Mouse (Mus musculus) heart, embryonic 12.5 days (tissue): Measurements from ENCODE around the gene Bnip3. TPM values are rescaled to one million over a fixed set of nuclear protein-coding genes. Genes with fewer than 3 reads are reported as not detected.

ENCODE experiments used
- ATAC-seq: fragments of 200-750 bp; cut with Nextera tagmentation; 2 replicates; pipeline ENCODE4 v1.8.0; 2017; ENCODE audit warnings: moderate TSS enrichment, moderate library complexity; ENCODE audit not compliant: insufficient number of reproducible peaks, low FRiP score
- H3K27ac ChIP-seq: fragments of 300-500 bp; sonication (generic); 2 replicates; pipeline ENCODE4 v1.5.1; 2016; ENCODE audit warnings: mild to moderate bottlenecking, moderate library complexity; ENCODE audit not compliant: poor library complexity, severe bottlenecking
- H3K27me3 ChIP-seq: fragments of 300-500 bp; sonication (generic); replicated peaks from 2 replicates; pipeline ENCODE4 v1.6.1; 2016; ENCODE audit warnings: mild to moderate bottlenecking, moderate library complexity
- H3K36me3 ChIP-seq: fragments of 300-500 bp; sonication (generic); 2 replicates; pipeline ENCODE4 v1.6.1; 2016; ENCODE audit warnings: mild to moderate bottlenecking, moderate library complexity
- H3K4me1 ChIP-seq: fragments of 300-500 bp; sonication (generic); replicated peaks from 2 replicates; pipeline ENCODE4 v1.6.1; 2016; ENCODE audit warnings: mild to moderate bottlenecking
- H3K4me2 ChIP-seq: fragments of 300-500 bp; sonication (generic); 2 replicates; pipeline ENCODE4 v1.6.1; 2016; ENCODE audit warnings: mild to moderate bottlenecking, moderate library complexity
- H3K4me3 ChIP-seq: fragments of 300-500 bp; sonication (generic); 2 replicates; pipeline ENCODE4 v1.5.1; 2016; ENCODE audit warnings: mild to moderate bottlenecking
- H3K9ac ChIP-seq: fragments of 300-500 bp; sonication (generic); 2 replicates; pipeline ENCODE4 v1.6.1; 2016; ENCODE audit warnings: mild to moderate bottlenecking, moderate library complexity
- H3K9me3 ChIP-seq: fragments of 300-500 bp; sonication (generic); replicated peaks from 2 replicates; pipeline ENCODE4 v1.6.1; 2016; ENCODE audit warnings: mild to moderate bottlenecking, moderate library complexity
- WGBS: fragments of 180-500 bp; shearing (Covaris S2); methylation state at CpG from one replicate; pipeline ENCODE4 v1.1.7; 2016; 5-methylcytosine and 5-hydroxymethylcytosine counted together
- polyA plus RNA-seq: library from polyadenylated mRNA; unstranded; fragments of >200 nt; fragmentation: Nextera tagmentation; extraction: Ambion mirVana; gene quantifications from 2 replicates; pipeline ENCODE4 v1.2.1, GENCODE M21; 2016

Gene Bnip3
- 310 and 311 TPM in 2 replicates for polyA plus RNA-seq

- H3K27me3 ChIP-seq: no peaks in the 10 kb centered on the region
- under 1% methylated on average over 66 of the region's 66 CpGs for WGBS
- peak within 1 kb of the TSS; percentile 72 for H3K4me2 ChIP-seq
- H3K36me3 ChIP-seq: no peaks in the 10 kb centered on the region
- no peaks in the 10 kb centered on the region for H3K9me3 ChIP-seq
- peak within 1 kb of the TSS; percentile 97 for H3K9ac ChIP-seq
- H3K27ac ChIP-seq: peak within 1 kb of the TSS; percentile 87
- H3K4me3 ChIP-seq: peak within 1 kb of the TSS; percentile 90
- peak; percentile 93 for ATAC-seq
- peaks cover 41% of the 10 kb centered on the region for H3K4me1 ChIP-seq
Measured at GRCm38 (mm10) chr7:138909277-138910192, at the start of gene Bnip3. Gene Bnip3 (minus strand): TSS chr7:138909519.

GRCm38 (mm10) chr7:138957106-138957505, 47.8 kb upstream of the Bnip3 start:
- no peak overlapping the region for H3K4me2 ChIP-seq
- no peak for ATAC-seq
- no peaks in the 10 kb centered on the region for H3K4me1 ChIP-seq
- 0 out of 2 replicates have a peak, but pooled peaks cover 7% of the 10 kb centered on the region for H3K27me3 ChIP-seq
- no peaks in the 10 kb centered on the region for H3K36me3 ChIP-seq
- no peak overlapping the region for H3K27ac ChIP-seq
- H3K9ac ChIP-seq: no peak overlapping the region
- H3K4me3 ChIP-seq: no peak overlapping the region
- WGBS: 58% methylated on average over 6 of the region's 6 CpGs
- no peaks in the 10 kb centered on the region for H3K9me3 ChIP-seq

GRCm38 (mm10) chr7:138955787-138956186, 46.5 kb upstream of the Bnip3 start:
- H3K4me1 ChIP-seq: no peaks in the 10 kb centered on the region
- H3K36me3 ChIP-seq: no peaks in the 10 kb centered on the region
- 76% methylated on average over 7 of the region's 7 CpGs for WGBS
- 0 out of 2 replicates have a peak, but pooled peaks cover 7% of the 10 kb centered on the region for H3K27me3 ChIP-seq
- no peak overlapping the region for H3K27ac ChIP-seq
- ATAC-seq: no peak
- H3K9me3 ChIP-seq: no peaks in the 10 kb centered on the region
- H3K9ac ChIP-seq: no peak overlapping the region
- no peak overlapping the region for H3K4me3 ChIP-seq
- H3K4me2 ChIP-seq: no peak overlapping the region

GRCm38 (mm10) chr7:138948309-138948708, 39.0 kb upstream of the Bnip3 start:
- Histone ChIP-seq H3K4me2 (no peak overlapping the region), H3K27me3 (peaks cover 15% of the 10 kb centered on the region), H3K9me3 (no peaks in the 10 kb centered on the region), H3K27ac (no peak overlapping the region), H3K4me1 (peaks cover 5% of the 10 kb centered on the region; the same call in 1 of the 2 replicates), H3K4me3 (no peak overlapping the region), H3K9ac (no peak overlapping the region), H3K36me3 (no peaks in the 10 kb centered on the region)
- WGBS: 73% methylated on average over 8 of the region's 8 CpGs
- no peak for ATAC-seq

- Histone ChIP-seq H3K27ac (no peak overlapping the region), H3K4me2 (no peak overlapping the region), H3K27me3 (peaks cover 21% of the 10 kb centered on the region), H3K36me3 (no peaks in the 10 kb centered on the region), H3K4me3 (no peak overlapping the region), H3K4me1 (peaks cover 5% of the 10 kb centered on the region; the same call in 1 of the 2 replicates), H3K9me3 (no peaks in the 10 kb centered on the region), H3K9ac (no peak overlapping the region)
- ATAC-seq: no peak
- whole genome bisulfite sequencing: 77% methylated on average over 8 of the region's 8 CpGs
Measured at GRCm38 (mm10) chr7:138947741-138948140, 38.4 kb upstream of the Bnip3 start.

GRCm38 (mm10) chr7:138945668-138946067, 36.3 kb upstream of the Bnip3 start:
- H3K4me2 ChIP-seq: no peak overlapping the region
- H3K27ac ChIP-seq: no peak overlapping the region
- peaks cover 12% of the 10 kb centered on the region for H3K4me1 ChIP-seq
- H3K36me3 ChIP-seq: no peaks in the 10 kb centered on the region
- no peaks in the 10 kb centered on the region for H3K9me3 ChIP-seq
- H3K4me3 ChIP-seq: no peak overlapping the region
- WGBS: 34% methylated on average over 3 of the region's 3 CpGs
- H3K9ac ChIP-seq: no peak overlapping the region
- H3K27me3 ChIP-seq: peaks cover 41% of the 10 kb centered on the region
- ATAC-seq: no peak

GRCm38 (mm10) chr7:138942301-138942700, 33.0 kb upstream of the Bnip3 start:
- peaks cover 19% of the 10 kb centered on the region for H3K4me1 ChIP-seq
- no peak overlapping the region for H3K4me3 ChIP-seq
- H3K36me3 ChIP-seq: no peaks in the 10 kb centered on the region
- WGBS: 75% methylated on average over 1 of the region's 1 CpGs
- no peak for ATAC-seq
- no peak overlapping the region for H3K27ac ChIP-seq
- H3K27me3 ChIP-seq: peaks cover 73% of the 10 kb centered on the region
- H3K9me3 ChIP-seq: no peaks in the 10 kb centered on the region
- no peak overlapping the region for H3K4me2 ChIP-seq
- H3K9ac ChIP-seq: no peak overlapping the region

- no peak overlapping the region for H3K9ac ChIP-seq
- ATAC-seq: no peak
Measured at GRCm38 (mm10) chr7:138941571-138941970, 32.3 kb upstream of the Bnip3 start.

GRCm38 (mm10) chr7:138940612-138941461, 31.5 kb upstream of the Bnip3 start, which contains the start of gene Jakmip3:
Gene Jakmip3 (plus strand): TSS chr7:138940730.
- peaks cover 80% of the 10 kb centered on the region for H3K27me3 ChIP-seq
- peak within 1 kb of the TSS; percentile 47 for H3K4me3 ChIP-seq
- no peaks in the 10 kb centered on the region for H3K36me3 ChIP-seq
- peaks cover 19% of the 10 kb centered on the region for H3K4me1 ChIP-seq
- H3K9ac ChIP-seq: peak within 1 kb of the TSS; percentile 38
- ATAC-seq: peak; percentile 22; the same call in 1 of the 2 replicates
- WGBS: under 1% methylated on average over 78 of the region's 78 CpGs
- no peak within 1 kb of the TSS for H3K27ac ChIP-seq
- peaks cover 7% of the 10 kb centered on the region for H3K9me3 ChIP-seq
- H3K4me2 ChIP-seq: peak within 1 kb of the TSS; percentile 91

More at GRCm38 (mm10) chr7:138941571-138941970, 32.3 kb upstream of the Bnip3 start:
- H3K9me3 ChIP-seq: no peaks in the 10 kb centered on the region
- H3K4me2 ChIP-seq: peak overlapping the region; percentile 91
- H3K4me1 ChIP-seq: peaks cover 19% of the 10 kb centered on the region
- no peaks in the 10 kb centered on the region for H3K36me3 ChIP-seq
- peak overlapping the region; percentile 47 for H3K4me3 ChIP-seq
- H3K27me3 ChIP-seq: peaks cover 76% of the 10 kb centered on the region
- H3K27ac ChIP-seq: no peak overlapping the region
- WGBS: 27% methylated on average over 5 of the region's 5 CpGs

- Histone ChIP-seq H3K4me3 (peak overlapping the region; percentile 47), H3K4me1 (peaks cover 14% of the 10 kb centered on the region), H3K4me2 (peak overlapping the region; percentile 91), H3K27ac (no peak overlapping the region), H3K27me3 (peaks cover 80% of the 10 kb centered on the region), H3K36me3 (no peaks in the 10 kb centered on the region), H3K9ac (peak overlapping the region; percentile 38; the same call in 1 of the 2 replicates), H3K9me3 (peaks cover 8% of the 10 kb centered on the region)
- WGBS: 1% methylated on average over 17 of the region's 17 CpGs
- ATAC-seq: no peak
Measured at GRCm38 (mm10) chr7:138940256-138940611, 30.9 kb upstream of the Bnip3 start.

- H3K9ac ChIP-seq: no peak overlapping the region
- peaks cover 13% of the 10 kb centered on the region for H3K4me1 ChIP-seq
- no peak overlapping the region for H3K4me2 ChIP-seq
- no peak overlapping the region for H3K4me3 ChIP-seq
- no peak overlapping the region for H3K27ac ChIP-seq
- peaks cover 72% of the 10 kb centered on the region for H3K27me3 ChIP-seq
- WGBS: 78% methylated on average over 7 of the region's 7 CpGs
- ATAC-seq: no peak
- H3K36me3 ChIP-seq: no peaks in the 10 kb centered on the region
- H3K9me3 ChIP-seq: peaks cover 12% of the 10 kb centered on the region
Measured at GRCm38 (mm10) chr7:138938991-138939390, 29.7 kb upstream of the Bnip3 start.
